Comparison of ENCODE assay signal across 8 mouse cellular contexts in genomic region chrX:8192126-8192639, GRCm38 (mm10). TPM values are rescaled to one million over a fixed set of nuclear protein-coding genes. Genes with fewer than 3 reads are reported as not detected.
A peak's percentile ranks its signal among the peaks of the same experiment; 100 is the strongest.
DNase-seq lines count a peak whose midpoint lies in the region; ATAC-seq and TF ChIP-seq lines count a peak whose summit lies in the region.

No protein-coding gene starts in this region.

- peak overlapping the region; percentile 65; the same call in 1 of the 2 replicates for H3K27ac ChIP-seq in kidney, adult 2 months (ENCODE audit: insufficient read depth, low read depth, low read length)
- peak overlapping the region; percentile 43 for H3K27ac ChIP-seq in limb, embryonic 15.5 days

- no peak for TF ChIP-seq POLR2A in kidney, adult 2 months (IDR thresholded peaks at IDR 0.05; ENCODE audit: low read depth, low read length)

- peak overlapping the region; percentile 54 for H3K4me2 ChIP-seq in limb, embryonic 15.5 days

- H3K4me3 ChIP-seq in kidney, adult 2 months (ENCODE audit: insufficient read depth, low read depth, low read length): peak overlapping the region; percentile 86
- H3K4me3 ChIP-seq in limb, embryonic 15.5 days: peak overlapping the region; percentile 55

- peak; percentile 5 for DNase-seq in kidney, adult 2 months
- DNase-seq in kidney, adult 11 months: no peak
- DNase-seq in NIH3T3 (ENCODE audit: low read depth): peak; percentile 43
- DNase-seq in forelimb bud, embryonic 11.5 days (ENCODE audit: low read depth, low spot score): peak; percentile 2
- no peak for DNase-seq in ovary, postnatal 14 days (ENCODE audit: low spot score)
- no peak for DNase-seq in frontal cortex, postnatal 25 days (ENCODE audit: low spot score in 2 of 2)
- no peak for DNase-seq in lung, adult 18-20 months

- TF ChIP-seq CTCF in kidney, adult 2 months (conservative IDR thresholded peaks at IDR 0.05; ENCODE audit: insufficient read depth, insufficient read length, low read depth, low read length): no peak

- H3K4me1 ChIP-seq in kidney, adult 2 months (ENCODE audit: control insufficient read depth, insufficient read depth, low read length): no peaks in the 10 kb centered on the region; the same call in 1 of the 2 replicates
- H3K4me1 ChIP-seq in limb, embryonic 15.5 days: no peaks in the 10 kb centered on the region

- no peaks in the 10 kb centered on the region for H3K27me3 ChIP-seq in kidney, adult 2 months (replicated peaks; ENCODE audit: control insufficient read depth, insufficient read depth, low read length)
- H3K27me3 ChIP-seq in limb, embryonic 15.5 days: no peaks in the 10 kb centered on the region

- no peaks in the 10 kb centered on the region for H3K36me3 ChIP-seq in kidney, adult 2 months (ENCODE audit: control insufficient read depth, insufficient read depth, low read length)
- H3K36me3 ChIP-seq in limb, embryonic 15.5 days: no peaks in the 10 kb centered on the region

- 2% methylated on average over 13 of the region's 13 CpGs for WGBS in kidney, adult 2 months
- 13% methylated on average over 13 of the region's 13 CpGs for WGBS in limb, embryonic 15.5 days

- no peak for ATAC-seq in limb, embryonic 15.5 days (ENCODE audit: insufficient number of reproducible peaks, low FRiP score, low TSS enrichment, low read depth)

- no peaks in the 10 kb centered on the region for H3K9me3 ChIP-seq in limb, embryonic 15.5 days

- H3K9ac ChIP-seq in limb, embryonic 15.5 days: peak overlapping the region; percentile 55

RNA-seq across cellular contexts. Expression of gene Ebp, which starts 1.1 kb away (rescaled TPM):
- 180 and 192 TPM in 2 replicates for polyA plus RNA-seq in kidney, adult 2 months (2012; rRNA removed)
- polyA plus RNA-seq in limb, embryonic 15.5 days (2015; fragmentation: Nextera tagmentation; extraction: Ambion mirVana): 43.0 and 44.6 TPM in 2 replicates

RNA-seq across cellular contexts. Expression of gene Porcn, which starts 14.1 kb away (rescaled TPM):
- polyA plus RNA-seq in kidney, adult 2 months (2012; rRNA removed): 20.7 and 24.8 TPM in 2 replicates
- 8.7 and 8.8 TPM in 2 replicates for polyA plus RNA-seq in limb, embryonic 15.5 days (2015; fragmentation: Nextera tagmentation; extraction: Ambion mirVana)

RNA-seq across cellular contexts. Expression of gene Tbc1d25, which starts 16.2 kb away (rescaled TPM):
- 17.0 and 19.0 TPM in 2 replicates for polyA plus RNA-seq in kidney, adult 2 months (2012; rRNA removed)
- 13.7 and 14.1 TPM in 2 replicates for polyA plus RNA-seq in limb, embryonic 15.5 days (2015; fragmentation: Nextera tagmentation; extraction: Ambion mirVana)

RNA-seq across cellular contexts. Expression of gene Rbm3, which starts 46.5 kb away (rescaled TPM):
- 41.6 and 50.8 TPM in 2 replicates for polyA plus RNA-seq in kidney, adult 2 months (2012; rRNA removed)
- 401 and 409 TPM in 2 replicates for polyA plus RNA-seq in limb, embryonic 15.5 days (2015; fragmentation: Nextera tagmentation; extraction: Ambion mirVana)

RNA-seq across cellular contexts. Expression of gene Wdr13, which starts 59.5 kb away (rescaled TPM):
- 58.4 and 84.2 TPM in 2 replicates for polyA plus RNA-seq in kidney, adult 2 months (2012; rRNA removed)
- polyA plus RNA-seq in limb, embryonic 15.5 days (2015; fragmentation: Nextera tagmentation; extraction: Ambion mirVana): 20.3 and 21.3 TPM in 2 replicates

Comparison
In these comparisons a context has a peak if more than half of its experiments do, and no peak if none do; other contexts are left out.
1. DNase-seq: peak in kidney, adult 2 months (single experiment), NIH3T3 (single experiment) and forelimb bud, embryonic 11.5 days (single experiment); none in kidney, adult 11 months (single experiment), ovary, postnatal 14 days (single experiment), frontal cortex, postnatal 25 days (0 of 2) and lung, adult 18-20 months (0 of 2).